In genomic region chr9:79977549-79977971, GRCm38 (mm10) we compare ENCODE assay signal across 8 mouse cellular contexts. TPM values are rescaled to one million over a fixed set of nuclear protein-coding genes. Genes with fewer than 3 reads are reported as not detected.
DNase-seq lines count a peak whose midpoint lies in the region; ATAC-seq lines count a peak whose summit lies in the region.

No protein-coding gene starts in this region.

- no peaks in the 10 kb centered on the region for H3K36me3 ChIP-seq in hindbrain, embryonic 12.5 days

- WGBS in hindbrain, embryonic 12.5 days = 17% methylated on average over 13 of the region's 13 CpGs

- no peak overlapping the region for H3K27ac ChIP-seq in hindbrain, embryonic 12.5 days

- peak; percentile 7 to 20 for DNase-seq in spleen, postnatal 10 days (ENCODE audit: low spot score in 2 of 2)
- DNase-seq in spleen, adult 18-20 months = no peak
- peak; percentile 84 for DNase-seq in gastrocnemius, adult 18-20 months (ENCODE audit: low spot score)
- DNase-seq in left cerebral cortex, postnatal 25 days (ENCODE audit: low spot score in 2 of 2) = peak; percentile 52 to 53
- peak; percentile 34 to 42 for DNase-seq in right cerebral cortex, postnatal 10 days (ENCODE audit: low spot score in 2 of 2)
- DNase-seq in cerebellum, adult 11 months = no peak

- intact Hi-C loops in left cerebral cortex, postnatal 25 days (cut with DNase I) = no loop called here

- H3K4me2 ChIP-seq in hindbrain, embryonic 12.5 days (replicated peaks) = peak overlapping the region; percentile 44

- no peak overlapping the region for H3K9ac ChIP-seq in hindbrain, embryonic 12.5 days

- peak overlapping the region; percentile 17 for H3K4me3 ChIP-seq in hindbrain, embryonic 12.5 days

- H3K27me3 ChIP-seq in hindbrain, embryonic 12.5 days = no peaks in the 10 kb centered on the region

- H3K4me1 ChIP-seq in hindbrain, embryonic 12.5 days = peaks cover 7% of the 10 kb centered on the region

- no peak for ATAC-seq in hindbrain, embryonic 12.5 days (ENCODE audit: low FRiP score)
- ATAC-seq in megakaryocyte, adult 5-6 weeks (ENCODE audit: poor library complexity, severe bottlenecking) = peak; percentile 59

- H3K9me3 ChIP-seq in hindbrain, embryonic 12.5 days (replicated peaks) = no peaks in the 10 kb centered on the region

RNA-seq across cellular contexts. Expression of gene Filip1, which starts 35.1 kb away (rescaled TPM):
- 100 to 1,000 TPM in 1 of 2 experiments, 10 to 100 TPM in 1; 84.8 to 101 TPM for total RNA-seq in gastrocnemius, adult 18-20 months (2021)
- polyA plus RNA-seq in hindbrain, embryonic 12.5 days (2016; fragmentation: Nextera tagmentation; extraction: Ambion mirVana) = 3.8 and 4.2 TPM in 2 replicates
- 10 to 100 TPM; 15.2 to 22.7 TPM for total RNA-seq in left cerebral cortex, postnatal 25 days (2021)
- 0.07 TPM in 1 of 2 replicates, not detected in the other for total RNA-seq in megakaryocyte, adult 5-6 weeks (2015)
- 0.11 and 0.94 TPM in 2 replicates for total RNA-seq in megakaryocyte, adult 5-6 weeks (2017)

Comparison
In these comparisons a context has a peak if more than half of its experiments do, and no peak if none do; other contexts are left out.
1. DNase-seq: peak in spleen, postnatal 10 days (2 of 2), gastrocnemius, adult 18-20 months (single experiment), left cerebral cortex, postnatal 25 days (2 of 2) and right cerebral cortex, postnatal 10 days (2 of 2); none in spleen, adult 18-20 months (0 of 2) and cerebellum, adult 11 months (single experiment).
2. RNA of gene Filip1, which starts 35.1 kb away (total RNA-seq): 84.8 to 101 TPM in gastrocnemius, adult 18-20 months and 15.2 to 22.7 TPM in left cerebral cortex, postnatal 25 days; 0.07 to 0.94 TPM in megakaryocyte, adult 5-6 weeks; every median in the first group is over 4 times any median in the second.